Mouse (Mus musculus) embryonic fibroblast, embryonic 13.5 days (primary cell): ENCODE data around the gene Nckap5.

Source experiments
- CTCF ChIP-seq: IDR thresholded peaks from 2 replicates; pipeline ENCODE4 v1.5.1; 2011; ENCODE audit warnings: mild to moderate bottlenecking, control low read depth, low read length, moderate library complexity, borderline replicate concordance; ENCODE audit not compliant: insufficient read depth
- POLR2A ChIP-seq: IDR thresholded peaks from 2 replicates; pipeline ENCODE4 v1.6.1; 2011; ENCODE audit warnings: low read depth, mild to moderate bottlenecking, control low read depth, low read length, moderate library complexity

- no peak for TF ChIP-seq POLR2A
- no peak for TF ChIP-seq CTCF
Observed at GRCm38 (mm10) chr1:126750156-126750555, 80.4 kb downstream of the Nckap5 start.
